Mouse (Mus musculus) forebrain, embryonic 10.5 days (tissue): ENCODE data around the gene 4933421I07Rik. TPM values are rescaled to one million over a fixed set of nuclear protein-coding genes. Genes with fewer than 3 reads are reported as not detected.

Experiments used
- DNase-seq: peaks from one replicate; pipeline ENCODE4 v3.0.0-alpha.2; 2017; ENCODE audit warnings: low spot score; ENCODE audit errors: extremely low spot score
- H3K27ac ChIP-seq: fragments of 300-500 bp; sonication (generic); 2 replicates; pipeline ENCODE4 v1.5.1; 2016; ENCODE audit warnings: mild to moderate bottlenecking
- H3K27me3 ChIP-seq: fragments of 300-500 bp; sonication (generic); 2 replicates; pipeline ENCODE4 v1.6.1; 2016; ENCODE audit warnings: mild to moderate bottlenecking; ENCODE audit not compliant: poor library complexity, severe bottlenecking
- H3K36me3 ChIP-seq: fragments of 300-500 bp; sonication (generic); replicated peaks from 2 replicates; pipeline ENCODE4 v1.6.1; 2016; ENCODE audit warnings: mild to moderate bottlenecking, moderate library complexity
- H3K4me1 ChIP-seq: fragments of 300-500 bp; sonication (generic); 2 replicates; pipeline ENCODE4 v1.6.1; 2016
- H3K4me3 ChIP-seq: fragments of 300-500 bp; sonication (generic); 2 replicates; pipeline ENCODE4 v1.5.1; 2016; ENCODE audit warnings: mild to moderate bottlenecking, moderate library complexity
- H3K9me3 ChIP-seq: fragments of 300-500 bp; sonication (generic); 2 replicates; pipeline ENCODE4 v1.6.1; 2016; ENCODE audit warnings: mild to moderate bottlenecking, moderate library complexity
- WGBS: fragments of 180-500 bp; shearing (Covaris S2); methylation state at CpG from one replicate; pipeline ENCODE4 v1.1.7; 2016; 5-methylcytosine and 5-hydroxymethylcytosine counted together
- polyA plus RNA-seq: library from polyadenylated mRNA; unstranded; fragments of >200 nt; fragmentation: Nextera tagmentation; extraction: Ambion mirVana; gene quantifications from 2 replicates; pipeline ENCODE4 v1.2.1, GENCODE M21; 2016

4933421I07Rik gene
- not detected in 2 replicates for polyA plus RNA-seq

DNA sequence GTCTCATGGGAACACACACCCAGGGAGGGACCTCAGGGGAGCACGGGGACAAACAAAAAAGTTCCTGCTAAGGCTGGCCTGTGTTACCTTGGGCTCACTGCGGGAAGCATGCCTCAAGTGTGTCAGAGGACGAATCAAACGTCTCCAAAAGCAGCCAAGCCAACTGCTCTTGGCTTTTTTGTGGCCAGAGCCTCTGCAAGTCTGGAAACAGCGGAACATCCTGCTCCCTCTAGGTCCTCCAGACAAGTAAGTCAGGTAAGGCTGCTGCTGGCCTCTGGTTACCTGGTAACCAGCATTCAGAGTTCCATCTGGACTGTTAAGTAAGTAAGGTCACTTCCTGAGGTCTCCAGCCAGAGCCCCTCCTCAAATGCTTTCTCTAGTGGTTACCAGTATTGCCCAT is at the start of gene 4933421I07Rik:
TSS of gene 4933421I07Rik (minus strand) at position 271 of the 400 bp plus-strand sequence.
- DNase-seq: no peak
- Histone ChIP-seq H3K4me3 (no peak within 1 kb of the TSS), H3K27me3 (no peaks in the 10 kb centered on the region), H3K27ac (no peak within 1 kb of the TSS), H3K9me3 (peaks cover 87% of the 10 kb centered on the region), H3K36me3 (no peaks in the 10 kb centered on the region), H3K4me1 (no peaks in the 10 kb centered on the region)
- 75% methylated on average over 5 of the region's 5 CpGs for WGBS

DNA sequence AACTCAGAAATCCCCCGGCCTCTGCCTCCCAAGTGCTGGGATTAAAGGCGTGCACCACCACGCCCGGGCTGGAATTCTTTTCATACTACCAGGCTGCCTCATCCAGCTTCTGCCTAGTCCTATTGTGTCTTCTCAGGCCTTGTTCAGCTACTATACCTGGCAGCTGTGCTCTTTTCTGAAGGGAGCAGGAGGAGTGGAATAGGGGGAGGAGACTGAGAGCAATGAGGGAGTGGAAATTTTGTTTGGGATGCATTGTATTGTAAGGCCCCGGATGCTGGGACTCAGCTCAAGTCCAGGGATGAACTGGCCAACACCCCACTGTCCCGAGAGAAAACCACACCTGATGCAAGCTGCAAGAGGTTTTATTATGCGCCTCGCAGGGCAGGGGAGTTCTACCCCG is 49.4 kb upstream of the 4933421I07Rik start:
- Histone ChIP-seq H3K27me3 (no peaks in the 10 kb centered on the region), H3K4me3 (no peak overlapping the region), H3K9me3 (peaks cover 73% of the 10 kb centered on the region), H3K27ac (no peak overlapping the region), H3K36me3 (peaks cover 90% of the 10 kb centered on the region), H3K4me1 (no peaks in the 10 kb centered on the region)
- 92% methylated on average over 9 of the region's 9 CpGs for WGBS
- DNase-seq: no peak

DNA sequence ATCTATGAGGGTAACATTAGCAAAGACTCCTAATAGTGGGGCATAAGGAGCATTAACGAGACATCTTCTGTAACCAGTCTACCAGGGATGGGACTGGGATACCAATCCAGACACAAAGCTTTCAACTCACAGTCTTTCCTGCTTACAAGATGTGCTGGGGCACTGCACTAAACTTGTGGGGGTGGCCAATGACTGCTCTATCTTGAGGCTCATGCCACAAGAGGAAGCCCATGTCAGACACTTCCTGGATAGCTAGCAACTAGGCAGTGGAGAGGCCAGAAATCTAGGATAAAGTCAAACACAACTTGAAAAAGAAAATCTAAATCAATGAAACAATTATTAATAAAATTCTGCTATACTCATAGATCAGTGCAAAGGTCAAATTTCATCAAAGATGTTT is 48.3 kb upstream of the 4933421I07Rik start:
- no peak for DNase-seq
- H3K9me3 ChIP-seq: peaks cover 74% of the 10 kb centered on the region
- H3K36me3 ChIP-seq: peaks cover 78% of the 10 kb centered on the region

DNA sequence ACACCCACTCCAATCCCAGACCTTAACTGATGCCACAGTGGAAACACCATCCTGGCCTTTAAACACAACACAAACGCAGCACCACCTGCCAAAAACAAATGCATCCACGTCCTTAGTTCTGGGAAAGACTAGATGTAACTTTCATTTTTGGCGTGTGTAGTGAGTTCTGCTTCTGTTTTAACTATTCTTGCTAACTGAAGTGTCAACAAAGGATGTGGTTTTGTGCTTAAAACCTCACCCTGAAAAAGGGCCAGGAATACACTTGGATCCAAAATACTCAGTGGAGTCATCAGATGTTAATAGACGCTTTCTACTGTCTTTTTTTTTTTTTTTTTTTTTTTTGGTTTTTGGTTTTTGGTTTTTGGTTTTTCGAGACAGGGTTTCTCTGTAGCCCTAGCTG is 42.9 kb upstream of the 4933421I07Rik start:
- Histone ChIP-seq H3K36me3 (peaks cover 76% of the 10 kb centered on the region), H3K4me1 (no peaks in the 10 kb centered on the region), H3K9me3 (peaks cover 52% of the 10 kb centered on the region), H3K27me3 (no peaks in the 10 kb centered on the region), H3K4me3 (no peak overlapping the region), H3K27ac (no peak overlapping the region)
- WGBS: 97% methylated on average over 5 of the region's 5 CpGs
- no peak for DNase-seq

More for the DNA sequence above, 48.3 kb upstream of the 4933421I07Rik start:
- no peaks in the 10 kb centered on the region for H3K27me3 ChIP-seq
- no peak overlapping the region for H3K4me3 ChIP-seq
- 96% methylated on average over 1 of the region's 1 CpGs for WGBS
- H3K4me1 ChIP-seq: no peaks in the 10 kb centered on the region
- no peak overlapping the region for H3K27ac ChIP-seq

DNA sequence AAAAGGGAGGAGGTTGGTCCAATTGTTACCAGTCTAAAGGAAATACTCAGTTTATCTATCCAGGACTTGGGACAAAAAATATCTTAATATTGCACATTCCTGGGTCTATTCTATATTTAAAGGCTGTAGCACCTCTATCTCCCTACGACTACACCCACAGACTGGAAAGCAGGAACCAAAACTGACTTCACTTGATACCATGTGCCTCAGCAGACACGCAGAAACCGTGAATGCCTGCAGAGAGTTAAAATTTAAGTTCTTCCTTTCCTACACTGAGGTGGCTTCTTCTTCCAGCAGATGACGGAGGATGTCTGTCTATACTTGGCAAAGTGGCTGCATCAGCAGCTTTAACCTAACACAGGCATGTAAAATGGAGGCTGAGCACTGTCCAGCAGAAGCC is 42.4 kb upstream of the 4933421I07Rik start:
- 95% methylated on average over 4 of the region's 4 CpGs for WGBS
- DNase-seq: no peak
- H3K4me3 ChIP-seq: no peak overlapping the region
- H3K27ac ChIP-seq: no peak overlapping the region
- no peaks in the 10 kb centered on the region for H3K27me3 ChIP-seq
- peaks cover 52% of the 10 kb centered on the region for H3K9me3 ChIP-seq
- H3K4me1 ChIP-seq: no peaks in the 10 kb centered on the region
- peaks cover 76% of the 10 kb centered on the region for H3K36me3 ChIP-seq

DNA sequence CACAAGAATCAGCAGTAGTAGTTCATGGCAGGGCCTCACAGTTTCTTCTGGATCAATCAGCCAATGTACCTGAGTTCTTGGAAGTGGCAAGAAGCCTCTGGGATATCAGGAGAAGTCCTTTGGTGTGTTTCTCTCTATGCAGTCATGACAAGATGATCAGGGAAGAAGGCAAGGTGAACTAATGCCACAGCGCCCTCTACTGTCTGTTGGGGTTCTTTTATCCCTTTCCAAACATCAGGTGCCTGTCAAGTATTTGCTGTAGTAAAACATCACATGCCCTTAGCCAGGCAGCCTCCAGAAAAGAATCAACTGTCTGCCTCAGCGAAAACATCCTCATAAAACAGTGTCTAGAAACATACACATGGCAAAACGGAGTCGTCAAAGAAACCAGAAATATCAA is 6.7 kb upstream of the 4933421I07Rik start:
- Histone ChIP-seq H3K36me3 (no peaks in the 10 kb centered on the region), H3K27me3 (no peaks in the 10 kb centered on the region), H3K4me1 (no peaks in the 10 kb centered on the region), H3K27ac (no peak overlapping the region), H3K9me3 (peaks cover 56% of the 10 kb centered on the region), H3K4me3 (no peak overlapping the region)
- WGBS: 71% methylated on average over 4 of the region's 4 CpGs
- DNase-seq: no peak

DNA sequence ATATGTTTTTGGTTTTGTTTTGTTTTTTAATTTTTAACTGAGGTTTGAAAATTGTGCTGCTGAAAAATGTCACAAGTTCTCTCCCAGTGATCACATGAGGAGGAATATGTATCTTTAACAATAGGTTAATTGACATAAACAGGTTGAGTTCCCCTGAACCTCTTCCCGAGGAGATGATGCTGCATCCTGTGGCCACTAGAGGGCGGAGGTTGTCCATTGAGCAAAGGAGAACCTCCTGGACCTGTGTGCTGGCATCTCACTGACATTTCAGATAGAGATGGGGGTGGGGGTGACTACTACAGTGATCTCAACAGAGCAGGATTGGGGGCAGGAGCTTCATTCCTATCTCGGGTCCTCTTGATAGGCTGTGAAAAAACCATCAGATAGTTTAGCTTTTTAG is 2.7 kb upstream of the 4933421I07Rik start:
- H3K4me3 ChIP-seq: no peak overlapping the region

DNA sequence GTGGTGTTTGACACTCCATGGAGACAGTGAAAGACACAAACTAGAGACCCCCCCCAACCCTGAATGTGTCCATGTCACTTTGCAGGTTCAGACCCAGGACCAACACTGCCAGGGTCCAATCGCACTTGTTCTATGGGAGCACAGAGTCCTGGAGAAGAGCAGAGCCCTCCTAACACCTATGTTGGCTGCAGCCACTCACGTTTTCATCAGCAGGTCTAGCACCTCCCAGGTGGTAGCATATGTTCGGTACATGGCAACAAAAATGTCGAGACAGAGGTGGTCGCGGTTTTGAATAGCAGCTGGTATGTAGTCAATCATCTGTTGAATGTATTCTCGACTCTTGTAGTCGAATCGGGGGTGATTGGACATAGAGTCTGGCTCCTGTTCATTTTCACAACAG is 568 bp downstream of the 4933421I07Rik start:
- no peak overlapping the region for H3K4me3 ChIP-seq
- no peaks in the 10 kb centered on the region for H3K4me1 ChIP-seq
- no peaks in the 10 kb centered on the region for H3K27me3 ChIP-seq
- no peaks in the 10 kb centered on the region for H3K36me3 ChIP-seq
- peaks cover 87% of the 10 kb centered on the region for H3K9me3 ChIP-seq
- no peak for DNase-seq
- WGBS: 89% methylated on average over 9 of the region's 9 CpGs
- no peak overlapping the region for H3K27ac ChIP-seq

More for the DNA sequence above, 2.7 kb upstream of the 4933421I07Rik start:
- Histone ChIP-seq H3K27me3 (no peaks in the 10 kb centered on the region), H3K36me3 (no peaks in the 10 kb centered on the region), H3K4me1 (no peaks in the 10 kb centered on the region), H3K27ac (no peak overlapping the region), H3K9me3 (peaks cover 87% of the 10 kb centered on the region)
- no peak for DNase-seq
- 51% methylated on average over 3 of the region's 3 CpGs for WGBS

Other genes starting within 250 kb of the 4933421I07Rik start
- gene Vmn2r61, start 188.1 kb downstream of the 4933421I07Rik start, polyA plus RNA-seq: not detected in 2 replicates
- gene Zfp141, start 57.6 kb upstream of the 4933421I07Rik start, polyA plus RNA-seq: 15.0 and 15.2 TPM in 2 replicates
- not detected in 2 replicates for gene Gm21028, start 130.5 kb upstream of the 4933421I07Rik start, polyA plus RNA-seq
- 0.81 and 1.4 TPM in 2 replicates for gene Zfp977, start 144.4 kb upstream of the 4933421I07Rik start, polyA plus RNA-seq
- gene Zfp976, start 194.5 kb upstream of the 4933421I07Rik start, polyA plus RNA-seq: 3.9 and 4.0 TPM in 2 replicates
- gene Zfp975, start 244.6 kb upstream of the 4933421I07Rik start, polyA plus RNA-seq: 7.8 and 8.3 TPM in 2 replicates